Mouse (Mus musculus) lung, postnatal 0 days (tissue): ENCODE measurements around the gene Helt.
"Not testable (repeated sequence)": the region's sequence is repeated elsewhere in the genome, so short reads cannot be mapped to it uniquely, and the experiment has no call there.

Source experiments
- CTCF ChIP-seq: IDR thresholded peaks from 2 replicates; pipeline ENCODE4 v1.5.1; 2016; ENCODE audit warnings: antibody characterized with exemption, mild to moderate bottlenecking
- EP300 ChIP-seq: IDR thresholded peaks from 2 replicates; pipeline ENCODE4 v1.6.1; 2016; ENCODE audit warnings: antibody characterized with exemption, mild to moderate bottlenecking, control low read depth

DNA sequence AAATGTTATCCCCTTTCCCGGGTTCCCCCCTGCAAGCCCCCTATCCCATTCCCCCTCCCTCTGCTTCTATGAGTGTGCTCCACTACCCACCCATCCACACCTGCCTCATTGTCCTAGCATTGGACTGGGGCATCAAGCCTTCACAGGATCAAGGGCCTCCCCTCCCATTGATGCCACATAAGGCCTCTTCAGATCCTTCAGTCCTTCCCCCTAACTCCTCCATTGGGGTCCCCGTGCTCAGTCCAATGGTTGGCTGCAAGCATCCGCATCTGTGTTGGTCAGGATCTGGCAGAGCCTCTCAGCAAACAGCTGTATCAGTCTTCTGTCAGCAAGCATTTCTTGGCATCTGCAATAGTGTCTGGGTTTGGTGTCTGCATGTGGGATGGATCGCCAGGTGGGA lies 30.3 kb downstream of the Helt start:
- TF ChIP-seq CTCF, EP300: not testable (repeated sequence)
